Mouse (Mus musculus): ENCODE measurements around the gene Mindy4.

DNA sequence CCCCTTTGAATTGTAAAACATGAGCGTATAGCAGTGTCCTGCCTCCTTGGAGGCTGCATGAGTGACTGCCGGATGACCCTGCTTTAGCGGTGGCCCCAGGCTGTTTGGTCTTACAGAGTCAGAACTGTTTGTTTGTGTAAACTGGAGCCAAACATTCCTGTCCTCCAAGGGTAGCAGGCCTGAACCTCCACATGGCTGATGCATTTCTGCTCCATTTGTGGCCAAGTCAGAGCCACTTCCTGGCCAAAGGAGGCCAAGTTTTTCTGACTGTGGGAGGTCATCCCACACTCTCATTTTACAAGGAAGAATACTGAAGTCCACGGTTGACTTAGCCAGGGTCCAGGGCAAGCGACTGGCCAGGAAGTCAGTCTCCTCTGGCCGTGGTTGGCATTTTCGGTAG, 23.6 kb upstream of the Mindy4 start:
- TF ChIP-seq EP300 (IDR thresholded peaks at IDR 0.05; ENCODE audit: low read depth) (no peak), CTCF (IDR thresholded peaks at IDR 0.05; ENCODE audit: low read depth) (no peak)
